Mouse (Mus musculus): ENCODE measurements around the gene Sag. TPM values are rescaled to one million over a fixed set of nuclear protein-coding genes. Genes with fewer than 3 reads are reported as not detected.

The Sag gene
- polyA plus RNA-seq, 2 experiments = 1.0 to 2.1 TPM

DNA sequence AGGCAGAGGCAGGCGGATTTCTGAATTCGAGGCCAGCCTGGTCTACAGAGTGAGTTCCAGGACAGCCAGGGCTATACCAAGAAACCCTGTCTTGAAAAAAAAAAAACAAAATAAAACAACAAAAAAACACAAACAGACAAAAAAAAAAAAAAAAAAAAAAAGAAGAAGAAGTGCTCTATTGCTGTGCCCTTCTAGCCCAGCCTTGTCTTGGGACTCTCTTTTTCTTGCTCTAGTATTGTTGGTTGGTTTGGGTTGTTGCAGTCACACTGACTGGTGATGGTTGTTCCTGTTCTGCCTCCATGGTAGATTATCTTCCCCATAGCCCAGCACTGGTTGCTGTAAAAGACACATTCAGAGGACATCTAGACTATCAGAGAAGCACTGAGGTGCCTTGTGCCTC, 34.2 kb upstream of the Sag start:
- Histone ChIP-seq H3K36me3 (ENCODE audit: control insufficient read depth, insufficient read depth, low read length) (peaks cover 91% of the 10 kb centered on the region), H3K27me3 (ENCODE audit: control insufficient read depth, insufficient read depth, low read length) (no peaks in the 10 kb centered on the region), H3K9me3 (ENCODE audit: control insufficient read depth, low read length) (no peaks in the 10 kb centered on the region), H3K4me2 (replicated peaks; ENCODE audit: low read depth, low read length, severe bottlenecking) (no peak overlapping the region), H3K9ac (ENCODE audit: low read depth, low read length, severe bottlenecking) (no peak overlapping the region), H3K4me1 (ENCODE audit: control insufficient read depth, insufficient read depth, low read length) (no peaks in the 10 kb centered on the region), H3K4me3 (replicated peaks; ENCODE audit: low read length) (no peak overlapping the region), H3K27ac (replicated peaks; ENCODE audit: low read depth, low read length) (no peak overlapping the region)
- DNase-seq (ENCODE audit: low spot score) (no peak), ATAC-seq (ENCODE audit: low FRiP score, low read depth) (no peak)
- TF ChIP-seq POLR2A (IDR thresholded peaks at IDR 0.05; ENCODE audit: borderline replicate concordance, extremely low read depth, insufficient read depth, insufficient read length) = no peak
- 95% methylated on average over 2 of the region's 2 CpGs for WGBS

GRCm38 (mm10) chr1:87770486-87770885, 33.0 kb upstream of the Sag start:
- Histone ChIP-seq H3K9ac (ENCODE audit: low read depth, low read length, severe bottlenecking) (no peak overlapping the region), H3K27ac (replicated peaks; ENCODE audit: low read depth, low read length) (no peak overlapping the region), H3K4me3 (replicated peaks; ENCODE audit: low read length) (no peak overlapping the region), H3K4me1 (ENCODE audit: control insufficient read depth, insufficient read depth, low read length) (no peaks in the 10 kb centered on the region), H3K27me3 (ENCODE audit: control insufficient read depth, insufficient read depth, low read length) (no peaks in the 10 kb centered on the region), H3K4me2 (replicated peaks; ENCODE audit: low read depth, low read length, severe bottlenecking) (no peak overlapping the region), H3K36me3 (ENCODE audit: control insufficient read depth, insufficient read depth, low read length) (peaks cover 91% of the 10 kb centered on the region), H3K9me3 (ENCODE audit: control insufficient read depth, low read length) (no peaks in the 10 kb centered on the region)
- 85% methylated on average over 3 of the region's 3 CpGs for WGBS
- DNase-seq (ENCODE audit: low spot score) (no peak), ATAC-seq (ENCODE audit: low FRiP score, low read depth) (no peak)
- TF ChIP-seq POLR2A (IDR thresholded peaks at IDR 0.05; ENCODE audit: borderline replicate concordance, extremely low read depth, insufficient read depth, insufficient read length) = no peak

GRCm38 (mm10) chr1:87771724-87772123, 31.8 kb upstream of the Sag start:
- Histone ChIP-seq H3K9ac (ENCODE audit: low read depth, low read length, severe bottlenecking) (no peak overlapping the region), H3K4me1 (ENCODE audit: control insufficient read depth, insufficient read depth, low read length) (no peaks in the 10 kb centered on the region), H3K4me3 (replicated peaks; ENCODE audit: low read length) (no peak overlapping the region), H3K36me3 (ENCODE audit: control insufficient read depth, insufficient read depth, low read length) (peaks cover 91% of the 10 kb centered on the region), H3K9me3 (ENCODE audit: control insufficient read depth, low read length) (no peaks in the 10 kb centered on the region), H3K27ac (replicated peaks; ENCODE audit: low read depth, low read length) (no peak overlapping the region), H3K4me2 (replicated peaks; ENCODE audit: low read depth, low read length, severe bottlenecking) (no peak overlapping the region), H3K27me3 (ENCODE audit: control insufficient read depth, insufficient read depth, low read length) (no peaks in the 10 kb centered on the region)
- TF ChIP-seq POLR2A (IDR thresholded peaks at IDR 0.05; ENCODE audit: borderline replicate concordance, extremely low read depth, insufficient read depth, insufficient read length) = no peak
- over 99% methylated on average over 3 of the region's 3 CpGs for WGBS
- DNase-seq (ENCODE audit: low spot score) = no peak
- ATAC-seq (ENCODE audit: low FRiP score, low read depth) = no peak

- no peak overlapping the region for H3K4me3 ChIP-seq (replicated peaks; ENCODE audit: low read length)
- H3K27ac ChIP-seq (replicated peaks; ENCODE audit: low read depth, low read length) = no peak overlapping the region
- 85% methylated on average over 2 of the region's 2 CpGs for WGBS
- DNase-seq (ENCODE audit: low spot score) (no peak), ATAC-seq (ENCODE audit: low FRiP score, low read depth) (no peak)
- H3K4me2 ChIP-seq (replicated peaks; ENCODE audit: low read depth, low read length, severe bottlenecking) = no peak overlapping the region
- peaks cover 90% of the 10 kb centered on the region for H3K36me3 ChIP-seq (ENCODE audit: control insufficient read depth, insufficient read depth, low read length)
- no peaks in the 10 kb centered on the region for H3K4me1 ChIP-seq (ENCODE audit: control insufficient read depth, insufficient read depth, low read length)
- H3K9ac ChIP-seq (ENCODE audit: low read depth, low read length, severe bottlenecking) = no peak overlapping the region
- H3K9me3 ChIP-seq (ENCODE audit: control insufficient read depth, low read length) = no peaks in the 10 kb centered on the region
- H3K27me3 ChIP-seq (ENCODE audit: control insufficient read depth, insufficient read depth, low read length) = no peaks in the 10 kb centered on the region
- TF ChIP-seq POLR2A (IDR thresholded peaks at IDR 0.05; ENCODE audit: borderline replicate concordance, extremely low read depth, insufficient read depth, insufficient read length) = no peak
Observed at GRCm38 (mm10) chr1:87773336-87773735, 30.1 kb upstream of the Sag start.

DNA sequence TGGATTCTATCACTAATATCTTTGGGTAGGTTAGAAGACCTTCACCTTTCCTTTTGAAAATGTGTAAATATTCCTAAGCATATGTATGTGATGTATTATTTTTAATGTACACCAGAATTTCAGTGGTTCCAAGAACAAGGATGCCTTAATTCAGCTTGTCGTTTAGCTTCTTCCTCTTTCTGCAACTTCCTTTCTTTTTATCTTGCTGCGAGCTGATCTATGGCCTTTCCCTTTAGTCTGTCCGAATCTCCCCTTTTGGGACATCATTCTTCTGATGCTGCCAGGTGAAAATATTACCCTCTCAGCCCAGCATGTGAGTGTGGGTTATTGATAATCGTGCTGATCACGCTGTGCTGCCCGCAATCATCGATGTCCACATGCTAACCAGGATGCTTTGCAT, 28.6 kb upstream of the Sag start:
- H3K4me2 ChIP-seq (replicated peaks; ENCODE audit: low read depth, low read length, severe bottlenecking) = no peak overlapping the region
- no peak overlapping the region for H3K27ac ChIP-seq (replicated peaks; ENCODE audit: low read depth, low read length)
- ATAC-seq (ENCODE audit: low FRiP score, low read depth) (no peak), DNase-seq (ENCODE audit: low spot score) (no peak)
- no peak overlapping the region for H3K4me3 ChIP-seq (replicated peaks; ENCODE audit: low read length)
- no peaks in the 10 kb centered on the region for H3K9me3 ChIP-seq (ENCODE audit: control insufficient read depth, low read length)
- 95% methylated on average over 7 of the region's 7 CpGs for WGBS
- TF ChIP-seq POLR2A (IDR thresholded peaks at IDR 0.05; ENCODE audit: borderline replicate concordance, extremely low read depth, insufficient read depth, insufficient read length) = no peak
- peaks cover 92% of the 10 kb centered on the region for H3K36me3 ChIP-seq (ENCODE audit: control insufficient read depth, insufficient read depth, low read length)
- no peaks in the 10 kb centered on the region for H3K27me3 ChIP-seq (ENCODE audit: control insufficient read depth, insufficient read depth, low read length)
- H3K9ac ChIP-seq (ENCODE audit: low read depth, low read length, severe bottlenecking) = no peak overlapping the region
- H3K4me1 ChIP-seq (ENCODE audit: control insufficient read depth, insufficient read depth, low read length) = no peaks in the 10 kb centered on the region

GRCm38 (mm10) chr1:87779204-87779785, 24.2 kb upstream of the Sag start:
- no peak for ATAC-seq (ENCODE audit: low FRiP score, low read depth)
- H3K9me3 ChIP-seq (ENCODE audit: control insufficient read depth, low read length) = no peaks in the 10 kb centered on the region
- no peaks in the 10 kb centered on the region for H3K27me3 ChIP-seq (ENCODE audit: control insufficient read depth, insufficient read depth, low read length)
- no peak for TF ChIP-seq POLR2A (IDR thresholded peaks at IDR 0.05; ENCODE audit: borderline replicate concordance, extremely low read depth, insufficient read depth, insufficient read length)
- H3K9ac ChIP-seq (ENCODE audit: low read depth, low read length, severe bottlenecking) = no peak overlapping the region
- no peaks in the 10 kb centered on the region for H3K4me1 ChIP-seq (ENCODE audit: control insufficient read depth, insufficient read depth, low read length)
- 37% methylated on average over 5 of the region's 5 CpGs for WGBS
- no peak overlapping the region for H3K4me3 ChIP-seq (replicated peaks; ENCODE audit: low read length)
- H3K27ac ChIP-seq (replicated peaks; ENCODE audit: low read depth, low read length) = no peak overlapping the region
- peaks cover 98% of the 10 kb centered on the region for H3K36me3 ChIP-seq (ENCODE audit: control insufficient read depth, insufficient read depth, low read length)
- H3K4me2 ChIP-seq (replicated peaks; ENCODE audit: low read depth, low read length, severe bottlenecking) = no peak overlapping the region
- no peak for DNase-seq (ENCODE audit: low spot score)

Data from limb, embryonic 14.5 days (tissue).